Mouse (Mus musculus) neural tube, embryonic 12.5 days (tissue): ENCODE results near the gene Fam117a. TPM values are rescaled to one million over a fixed set of nuclear protein-coding genes. Genes with fewer than 3 reads are reported as not detected.

ENCODE experiments used
- ATAC-seq: fragments of 200-750 bp; cut with Nextera tagmentation; 2 replicates; pipeline ENCODE4 v1.8.0; 2017; ENCODE audit warnings: low read depth, mild to moderate bottlenecking, moderate TSS enrichment, moderate library complexity; ENCODE audit not compliant: low FRiP score
- H3K27ac ChIP-seq: fragments of 300-500 bp; sonication (generic); 2 replicates; pipeline ENCODE4 v1.5.1; 2016
- H3K27me3 ChIP-seq: fragments of 300-500 bp; sonication (generic); replicated peaks from 2 replicates; pipeline ENCODE4 v1.6.1; 2016; ENCODE audit warnings: mild to moderate bottlenecking
- H3K36me3 ChIP-seq: fragments of 300-500 bp; sonication (generic); 2 replicates; pipeline ENCODE4 v1.6.1; 2016; ENCODE audit warnings: mild to moderate bottlenecking
- H3K4me1 ChIP-seq: fragments of 300-500 bp; sonication (generic); 2 replicates; pipeline ENCODE4 v1.6.1; 2016
- H3K4me2 ChIP-seq: fragments of 300-500 bp; sonication (generic); replicated peaks from 2 replicates; pipeline ENCODE4 v1.6.1; 2016; ENCODE audit warnings: mild to moderate bottlenecking
- H3K4me3 ChIP-seq: fragments of 300-500 bp; sonication (generic); 2 replicates; pipeline ENCODE4 v1.5.1; 2016
- H3K9ac ChIP-seq: fragments of 300-500 bp; sonication (generic); 2 replicates; pipeline ENCODE4 v1.6.1; 2016; ENCODE audit warnings: mild to moderate bottlenecking
- H3K9me3 ChIP-seq: fragments of 300-500 bp; sonication (generic); 2 replicates; pipeline ENCODE4 v1.6.1; 2016; ENCODE audit warnings: mild to moderate bottlenecking
- WGBS: fragments of 180-500 bp; shearing (Covaris S2); methylation state at CpG from one replicate; pipeline ENCODE4 v1.1.7; 2016; 5-methylcytosine and 5-hydroxymethylcytosine counted together
- polyA plus RNA-seq: library from polyadenylated mRNA; unstranded; fragments of >200 nt; fragmentation: Nextera tagmentation; extraction: Ambion mirVana; gene quantifications from 2 replicates; pipeline ENCODE4 v1.2.1, GENCODE M21; 2016

Fam117a gene
- polyA plus RNA-seq: 8.7 and 9.4 TPM in 2 replicates

DNA sequence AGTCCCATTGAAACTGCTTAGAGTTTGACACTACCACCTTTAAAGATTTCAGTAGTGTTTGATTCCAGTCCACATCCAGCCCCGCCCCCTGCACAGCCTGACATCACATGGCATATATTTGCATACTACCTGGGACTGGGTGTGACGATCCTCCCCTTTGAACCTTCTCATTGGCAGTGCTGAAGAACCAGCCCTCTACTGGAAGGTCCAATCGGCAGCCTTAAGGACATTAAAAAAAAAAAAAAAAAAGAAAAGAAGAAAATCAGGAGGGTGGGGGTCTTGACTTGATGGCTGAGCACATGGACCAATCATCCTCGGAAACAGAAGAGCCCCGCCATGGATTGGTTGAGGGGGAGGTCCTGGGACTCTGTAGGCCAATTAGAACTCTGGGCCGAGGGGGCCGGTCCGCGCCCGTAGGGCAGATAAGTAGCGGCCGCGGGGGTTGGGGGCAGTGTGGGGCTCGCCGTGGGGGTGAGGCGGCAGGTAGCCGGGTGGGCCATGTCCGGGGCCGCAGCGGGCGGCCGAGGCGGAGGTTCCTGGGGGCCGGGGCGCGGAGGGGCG lies at the start of gene Fam117a:
Gene Fam117a (plus strand): TSS at position 451 of the 561 bp plus-strand sequence.
- ATAC-seq: peak; percentile 96
- Histone ChIP-seq H3K9me3 (no peaks in the 10 kb centered on the region), H3K4me1 (peaks cover 22% of the 10 kb centered on the region), H3K27me3 (no peaks in the 10 kb centered on the region), H3K4me2 (peak within 1 kb of the TSS; percentile 91), H3K9ac (peak within 1 kb of the TSS; percentile 80), H3K27ac (no peak within 1 kb of the TSS), H3K4me3 (peak within 1 kb of the TSS; percentile 88), H3K36me3 (no peaks in the 10 kb centered on the region)
- 1% methylated on average over 22 of the region's 27 CpGs for WGBS

DNA sequence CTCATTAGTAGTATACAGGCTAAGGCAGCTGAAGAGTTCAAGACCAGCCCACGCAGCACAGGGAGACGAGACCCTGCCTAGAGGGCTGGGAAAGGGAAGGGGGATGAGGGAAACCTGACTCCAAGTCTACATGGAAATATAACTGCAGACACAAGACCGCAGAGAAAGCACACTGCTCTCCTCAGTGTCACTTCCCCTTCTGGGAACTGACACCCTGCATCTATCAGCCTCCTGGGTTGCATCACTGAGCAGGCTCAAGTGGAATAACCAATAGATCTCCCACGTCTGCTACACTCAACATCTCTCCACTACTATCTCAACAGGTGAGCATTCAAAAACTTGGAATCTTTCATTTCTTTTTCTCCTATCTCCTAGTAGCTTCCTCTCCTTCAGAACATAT lies 44.8 kb upstream of the Fam117a start:
- H3K4me3 ChIP-seq: no peak overlapping the region
- no peaks in the 10 kb centered on the region for H3K9me3 ChIP-seq
- no peak overlapping the region for H3K4me2 ChIP-seq
- ATAC-seq: no peak
- no peak overlapping the region for H3K27ac ChIP-seq
- no peak overlapping the region for H3K9ac ChIP-seq
- H3K36me3 ChIP-seq: peaks cover 74% of the 10 kb centered on the region
- 82% methylated on average over 4 of the region's 4 CpGs for WGBS
- H3K27me3 ChIP-seq: no peaks in the 10 kb centered on the region
- H3K4me1 ChIP-seq: no peaks in the 10 kb centered on the region

DNA sequence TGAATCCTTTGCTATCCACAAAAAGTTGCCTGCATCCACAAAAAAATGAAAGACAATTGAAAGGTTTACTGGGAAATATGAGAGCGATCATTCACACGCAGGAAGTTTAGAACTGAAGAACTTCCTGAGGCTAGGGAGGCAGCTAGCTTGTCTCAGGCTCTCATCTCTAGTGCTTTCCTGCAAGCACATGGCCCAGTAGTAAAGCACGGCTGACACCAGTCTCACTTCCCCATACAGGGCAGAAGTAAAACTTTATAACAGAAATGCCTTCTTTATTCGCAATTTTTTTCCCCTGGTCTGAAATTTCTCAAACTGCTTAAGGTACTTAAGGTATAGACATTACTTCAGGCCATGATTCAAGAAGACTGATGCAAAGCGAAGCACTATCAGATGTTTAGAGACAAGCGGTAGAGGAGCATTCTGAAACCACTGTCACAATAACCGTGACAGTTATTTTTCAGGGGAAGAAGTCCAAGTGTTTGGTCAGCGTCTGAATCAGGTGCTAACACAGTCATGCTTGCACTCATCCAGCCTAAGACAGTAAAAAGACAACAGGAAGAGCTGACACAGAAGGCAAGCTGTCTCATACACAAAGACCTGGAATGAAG lies 43.7 kb upstream of the Fam117a start:
- WGBS: 92% methylated on average over 8 of the region's 8 CpGs
- Histone ChIP-seq H3K27me3 (no peaks in the 10 kb centered on the region), H3K27ac (no peak overlapping the region), H3K4me2 (no peak overlapping the region), H3K36me3 (peaks cover 72% of the 10 kb centered on the region), H3K9me3 (no peaks in the 10 kb centered on the region), H3K4me3 (no peak overlapping the region), H3K9ac (no peak overlapping the region), H3K4me1 (no peaks in the 10 kb centered on the region)
- no peak for ATAC-seq

DNA sequence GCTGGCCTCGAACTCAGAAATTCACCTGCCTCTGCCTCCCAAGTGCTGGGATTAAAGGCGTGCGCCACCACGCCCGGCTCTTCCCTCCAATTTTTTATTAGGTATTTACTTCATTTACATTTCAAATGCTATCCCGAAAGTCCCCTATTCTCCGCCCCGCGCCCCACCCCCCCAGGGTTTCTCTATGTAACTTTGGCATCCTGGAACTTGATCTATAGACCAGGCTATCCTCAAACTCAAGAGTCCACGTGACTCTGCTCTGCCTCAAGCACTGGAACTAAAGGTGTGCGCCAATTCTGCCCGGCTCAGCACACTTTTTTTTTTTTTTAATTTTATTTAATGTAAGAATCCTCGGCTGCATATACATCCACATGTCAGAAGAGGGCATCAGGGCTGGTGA lies 41.1 kb upstream of the Fam117a start:
- ATAC-seq: no peak
- WGBS: 92% methylated on average over 13 of the region's 13 CpGs
- Histone ChIP-seq H3K4me1 (no peaks in the 10 kb centered on the region), H3K27me3 (no peaks in the 10 kb centered on the region), H3K27ac (no peak overlapping the region), H3K4me3 (no peak overlapping the region), H3K9ac (no peak overlapping the region), H3K4me2 (no peak overlapping the region), H3K9me3 (no peaks in the 10 kb centered on the region), H3K36me3 (peaks cover 73% of the 10 kb centered on the region)

DNA sequence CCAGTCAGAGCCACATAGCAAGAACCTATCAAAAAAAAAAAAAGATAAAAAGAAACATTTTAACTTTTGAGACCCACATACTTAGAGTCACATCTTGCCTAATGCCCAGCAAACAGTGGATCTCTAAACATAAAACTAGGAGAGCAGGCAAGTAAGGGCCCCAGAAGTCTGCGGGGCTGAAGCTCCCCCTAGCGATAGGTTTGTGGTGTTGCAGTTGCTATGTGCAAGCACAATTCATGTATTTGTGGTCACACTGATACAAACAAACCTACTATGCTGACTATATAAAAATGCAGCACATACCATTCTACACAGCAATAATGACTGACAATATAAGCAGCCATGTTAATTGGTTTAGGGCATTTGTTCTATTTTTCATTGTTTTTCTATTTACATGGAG lies 38.7 kb upstream of the Fam117a start:
- Histone ChIP-seq H3K27me3 (no peaks in the 10 kb centered on the region), H3K36me3 (peaks cover 74% of the 10 kb centered on the region), H3K9ac (no peak overlapping the region), H3K4me2 (no peak overlapping the region), H3K27ac (no peak overlapping the region), H3K4me1 (no peaks in the 10 kb centered on the region), H3K9me3 (no peaks in the 10 kb centered on the region), H3K4me3 (no peak overlapping the region)
- 29% methylated on average over 2 of the region's 2 CpGs for WGBS
- no peak for ATAC-seq

DNA sequence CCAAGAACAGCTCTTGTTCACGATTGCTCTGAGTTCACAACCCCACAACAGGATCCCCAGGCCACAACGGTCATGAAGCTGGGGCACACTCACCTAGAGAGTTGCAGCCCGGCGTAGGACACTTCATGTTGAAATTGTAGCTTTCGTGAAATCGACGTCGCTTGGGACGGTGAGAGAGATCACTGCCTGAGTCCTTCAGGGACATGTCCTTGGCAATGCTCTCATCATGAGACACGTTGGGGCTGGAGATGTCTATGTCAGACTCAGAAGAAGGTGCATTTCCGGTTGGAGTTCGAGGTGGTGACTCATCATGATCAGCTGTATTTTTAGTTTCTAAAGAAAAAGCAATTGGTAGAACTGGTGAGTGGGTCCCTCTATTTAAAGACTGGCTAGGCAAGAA lies 36.9 kb upstream of the Fam117a start:
- Histone ChIP-seq H3K9me3 (no peaks in the 10 kb centered on the region), H3K27ac (no peak overlapping the region), H3K4me2 (no peak overlapping the region), H3K36me3 (peaks cover 69% of the 10 kb centered on the region), H3K4me3 (no peak overlapping the region), H3K27me3 (no peaks in the 10 kb centered on the region), H3K9ac (no peak overlapping the region), H3K4me1 (no peaks in the 10 kb centered on the region)
- no peak for ATAC-seq
- 96% methylated on average over 12 of the region's 12 CpGs for WGBS

DNA sequence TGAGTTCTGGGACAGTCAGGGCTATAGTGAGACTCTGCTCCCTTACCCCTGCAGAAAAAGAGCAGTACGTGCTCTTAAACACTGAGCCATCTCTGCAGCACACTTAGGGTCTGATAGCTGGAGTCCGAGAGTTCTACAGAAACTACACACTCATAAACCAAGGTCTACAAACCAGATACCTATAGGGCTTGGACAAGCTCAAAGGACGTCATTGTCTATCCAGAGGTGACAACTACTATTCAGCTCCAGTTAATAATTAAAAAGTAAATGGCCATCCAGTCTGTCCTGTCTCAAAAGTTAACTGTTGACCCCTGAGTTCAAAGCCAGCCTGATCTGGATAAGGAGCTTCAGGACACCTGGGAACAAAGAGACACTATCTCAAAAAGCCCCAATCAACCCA lies 35.0 kb upstream of the Fam117a start:
- Histone ChIP-seq H3K27me3 (no peaks in the 10 kb centered on the region), H3K4me2 (no peak overlapping the region), H3K9me3 (no peaks in the 10 kb centered on the region), H3K36me3 (peaks cover 71% of the 10 kb centered on the region), H3K27ac (no peak overlapping the region), H3K9ac (no peak overlapping the region), H3K4me1 (no peaks in the 10 kb centered on the region), H3K4me3 (no peak overlapping the region)
- WGBS: 61% methylated on average over 3 of the region's 3 CpGs
- no peak for ATAC-seq

DNA sequence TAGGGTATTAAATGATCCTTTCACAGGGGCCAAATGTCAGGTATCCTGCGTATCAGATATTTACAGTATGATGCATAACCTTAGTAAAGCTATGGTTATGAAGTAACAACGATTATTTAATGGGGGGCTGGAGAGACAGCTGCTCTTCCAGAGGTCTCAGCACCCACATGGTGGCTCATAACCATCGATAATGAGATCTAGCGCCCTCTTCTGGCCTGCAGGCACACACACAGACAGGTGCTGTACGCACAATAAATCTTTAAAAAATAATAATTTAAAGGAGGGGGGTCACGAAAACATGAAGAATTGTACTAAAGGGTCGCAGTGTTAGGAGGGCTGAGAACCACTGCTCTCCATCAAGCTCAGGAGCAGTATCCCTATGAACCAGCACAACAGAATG lies 31.2 kb upstream of the Fam117a start:
- Histone ChIP-seq H3K27me3 (no peaks in the 10 kb centered on the region), H3K9me3 (no peaks in the 10 kb centered on the region), H3K36me3 (peaks cover 46% of the 10 kb centered on the region), H3K27ac (no peak overlapping the region), H3K9ac (no peak overlapping the region), H3K4me2 (no peak overlapping the region), H3K4me3 (no peak overlapping the region), H3K4me1 (peaks cover 10% of the 10 kb centered on the region)
- no peak for ATAC-seq
- 92% methylated on average over 7 of the region's 7 CpGs for WGBS

DNA sequence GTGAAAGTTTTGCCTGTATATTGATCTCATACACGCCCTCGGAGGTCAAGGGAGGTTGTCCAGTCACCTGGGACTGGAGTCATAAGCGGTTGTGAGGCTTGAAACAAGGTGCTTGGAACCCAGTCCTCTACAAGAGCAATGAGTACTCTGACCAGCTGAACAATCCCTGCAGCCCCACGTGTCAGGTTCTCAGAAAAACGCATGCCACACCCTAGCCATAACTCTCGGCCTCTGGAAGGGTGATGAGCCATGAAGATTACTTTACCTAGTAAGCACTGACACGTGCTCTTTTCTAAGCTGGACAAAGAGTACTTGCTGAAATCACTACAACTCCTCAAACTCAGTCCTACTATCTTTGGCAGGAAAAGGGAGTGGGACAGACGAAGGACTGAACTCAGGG lies 29.3 kb upstream of the Fam117a start:
- Histone ChIP-seq H3K4me1 (peaks cover 17% of the 10 kb centered on the region), H3K27ac (no peak overlapping the region), H3K9ac (no peak overlapping the region), H3K4me3 (no peak overlapping the region), H3K36me3 (peaks cover 27% of the 10 kb centered on the region), H3K4me2 (no peak overlapping the region), H3K9me3 (no peaks in the 10 kb centered on the region), H3K27me3 (no peaks in the 10 kb centered on the region)
- WGBS: 85% methylated on average over 8 of the region's 8 CpGs
- no peak for ATAC-seq

DNA sequence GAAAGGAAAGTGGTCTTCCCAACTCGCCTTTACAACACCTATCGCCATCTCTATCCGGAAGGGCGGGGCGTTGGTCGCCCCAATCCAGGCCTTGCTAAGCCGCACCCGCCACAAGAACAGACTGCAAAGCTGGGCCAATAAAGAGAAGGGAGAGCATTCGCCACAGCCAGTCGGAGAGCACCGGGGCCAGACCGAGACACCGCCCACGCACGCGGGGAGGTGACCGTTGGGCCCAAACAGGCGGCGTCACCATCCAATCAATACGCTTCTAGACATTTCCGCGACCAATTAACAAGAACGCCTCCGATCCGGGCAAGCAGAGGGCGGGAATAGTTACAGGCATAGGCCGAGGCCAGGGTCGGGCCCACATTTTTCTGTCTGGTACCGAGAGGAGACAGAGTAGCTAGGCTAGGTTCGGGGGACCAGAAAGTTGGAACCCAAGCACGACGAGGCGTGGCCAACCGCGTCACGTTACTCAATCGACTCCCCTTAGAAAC lies 27.3 kb upstream of the Fam117a start:
- WGBS: 0% methylated on average over 37 of the region's 37 CpGs
- peak; percentile 96 for ATAC-seq
- peak overlapping the region; percentile 89 for H3K4me3 ChIP-seq
- no peaks in the 10 kb centered on the region for H3K9me3 ChIP-seq
- peak overlapping the region; percentile 94 for H3K9ac ChIP-seq
- no peaks in the 10 kb centered on the region for H3K27me3 ChIP-seq
- peaks cover 17% of the 10 kb centered on the region for H3K4me1 ChIP-seq
- H3K27ac ChIP-seq: peak overlapping the region; percentile 84
- H3K36me3 ChIP-seq: peaks cover 13% of the 10 kb centered on the region
- peak overlapping the region; percentile 82 for H3K4me2 ChIP-seq

DNA sequence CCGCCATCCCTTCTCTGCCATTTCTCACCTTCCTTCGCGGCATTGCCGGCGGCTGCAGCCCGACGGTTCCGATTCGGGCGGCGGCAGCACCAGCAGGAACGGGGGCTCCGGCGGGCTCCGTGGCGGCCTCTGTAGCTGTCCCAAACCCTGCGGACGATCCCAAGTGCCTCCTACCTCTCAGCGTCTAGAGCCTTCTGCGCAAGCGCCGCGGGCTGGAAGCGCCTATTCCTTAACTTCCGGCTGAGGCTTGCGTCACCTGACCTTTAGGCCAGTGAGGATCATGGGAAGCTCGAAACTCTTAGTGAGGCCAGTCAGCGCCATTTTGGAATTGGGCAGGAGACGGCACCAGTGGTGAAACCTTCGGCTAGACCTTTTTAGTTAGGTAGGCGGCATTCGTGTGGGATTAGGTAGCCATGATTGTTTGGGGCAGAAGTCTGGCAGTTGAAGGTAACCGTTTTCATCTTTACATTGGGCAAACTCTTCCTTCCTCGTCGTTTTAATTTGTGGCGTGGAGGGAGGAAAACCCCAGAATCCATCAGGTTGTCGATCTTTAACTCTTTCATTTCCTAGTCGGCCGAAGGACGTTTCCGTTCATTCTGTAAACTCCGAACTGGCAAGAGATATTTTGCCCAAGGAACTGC lies 26.7 kb upstream of the Fam117a start, which contains the start of gene Kat7:
Gene Kat7 (minus strand): TSS at position 240 of the 641 bp plus-strand sequence.
- Histone ChIP-seq H3K4me3 (peak within 1 kb of the TSS; percentile 89), H3K36me3 (peaks cover 9% of the 10 kb centered on the region), H3K27ac (peak within 1 kb of the TSS; percentile 84), H3K4me2 (peak within 1 kb of the TSS; percentile 82), H3K9ac (peak within 1 kb of the TSS; percentile 94), H3K4me1 (peaks cover 17% of the 10 kb centered on the region), H3K27me3 (no peaks in the 10 kb centered on the region), H3K9me3 (no peaks in the 10 kb centered on the region)
- peak; percentile 93 for ATAC-seq
- under 1% methylated on average over 42 of the region's 42 CpGs for WGBS

DNA sequence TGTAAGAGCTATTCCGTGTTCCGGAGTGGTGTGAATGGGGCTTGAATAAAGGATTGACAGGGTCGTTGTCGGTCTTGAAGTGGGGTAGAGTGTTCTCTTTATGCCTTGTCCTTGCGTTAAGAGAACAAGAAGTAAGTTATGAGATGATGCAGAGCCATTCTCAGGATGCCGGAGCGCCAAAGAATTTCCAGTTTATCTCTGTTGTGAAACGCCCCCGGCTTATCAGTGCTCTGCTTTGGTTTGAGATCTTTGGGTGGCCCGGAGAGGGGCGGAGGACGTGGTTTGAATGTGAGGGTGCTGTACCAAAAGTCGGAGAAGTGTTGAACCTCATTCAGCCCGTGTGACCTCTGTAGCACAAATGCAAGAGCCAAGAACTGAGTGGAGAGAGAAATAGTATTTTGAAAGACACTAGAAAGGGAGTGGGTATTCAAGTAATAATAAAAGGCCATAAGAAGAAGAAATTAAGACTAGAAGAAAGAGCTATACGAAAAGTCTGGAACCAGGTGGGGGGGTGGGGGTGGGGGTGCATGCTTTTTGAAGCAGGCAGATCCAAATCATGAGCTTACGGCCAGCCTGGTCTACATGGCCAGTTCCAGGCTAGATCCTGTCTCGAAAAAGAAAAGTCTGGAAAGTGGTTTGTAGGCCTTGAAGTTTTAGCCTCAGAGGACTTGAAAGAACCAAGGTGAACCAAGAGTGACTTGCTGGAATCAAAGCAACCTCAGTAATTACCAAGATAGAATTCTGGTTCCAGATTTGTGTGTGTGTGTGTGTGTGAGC lies 26.0 kb upstream of the Fam117a start:
- ATAC-seq: no peak; the same call in 1 of the 2 replicates
- peak overlapping the region; percentile 89 for H3K4me3 ChIP-seq
- WGBS: 5% methylated on average over 17 of the region's 17 CpGs
- H3K4me1 ChIP-seq: peaks cover 17% of the 10 kb centered on the region
- peak overlapping the region; percentile 94 for H3K9ac ChIP-seq
- H3K4me2 ChIP-seq: peak overlapping the region; percentile 82
- no peaks in the 10 kb centered on the region for H3K9me3 ChIP-seq
- H3K27me3 ChIP-seq: no peaks in the 10 kb centered on the region
- H3K27ac ChIP-seq: no peak overlapping the region
- peaks cover 3% of the 10 kb centered on the region for H3K36me3 ChIP-seq
